8 mouse cellular contexts compared by ENCODE assay signal in genomic region chr8:91872278-91873115, GRCm38 (mm10).
DNase-seq lines count a peak whose midpoint lies in the region.

No protein-coding gene starts in this region.

- H3K27ac ChIP-seq in embryonic facial prominence, embryonic 10.5 days (replicated peaks), result peak overlapping the region; percentile 54; the same call in 1 of the 2 replicates

- no peaks in the 10 kb centered on the region for H3K9me3 ChIP-seq in embryonic facial prominence, embryonic 10.5 days

- 26% methylated on average over 29 of the region's 29 CpGs for WGBS in embryonic facial prominence, embryonic 10.5 days

- peaks cover 28% of the 10 kb centered on the region for H3K4me1 ChIP-seq in embryonic facial prominence, embryonic 10.5 days

- peak; percentile 4 to 20 for DNase-seq in layer of hippocampus, adult 18-20 months (ENCODE audit: low spot score in 2 of 2)
- no peak for DNase-seq in layer of hippocampus, postnatal 25 days (ENCODE audit: extremely low spot score in 1 of 2, low spot score in 1 of 2)
- peak; percentile 54 for DNase-seq in embryonic facial prominence, embryonic 10.5 days (ENCODE audit: low spot score)
- peak; percentile 45 for DNase-seq in heart, postnatal 4 days
- peak; percentile 9 for DNase-seq in layer of hippocampus, postnatal 36 days
- peak; percentile 66 for DNase-seq in neural tube, embryonic 10.5 days (ENCODE audit: extremely low spot score, low spot score)
- no peak for DNase-seq in frontal cortex, postnatal 36 days (ENCODE audit: low spot score in 2 of 2)
- DNase-seq in right cerebral cortex, postnatal 36 days (ENCODE audit: low spot score in 2 of 2), result no peak

- H3K36me3 ChIP-seq in embryonic facial prominence, embryonic 10.5 days (replicated peaks), result no peaks in the 10 kb centered on the region

- H3K27me3 ChIP-seq in embryonic facial prominence, embryonic 10.5 days (replicated peaks; ENCODE audit: low read depth, poor library complexity, severe bottlenecking), result peaks cover 100% of the 10 kb centered on the region

- H3K4me3 ChIP-seq in embryonic facial prominence, embryonic 10.5 days, result peak overlapping the region; percentile 39

Comparison
In these comparisons a context has a peak if more than half of its experiments do, and no peak if none do; other contexts are left out.
1. DNase-seq: peak in layer of hippocampus, adult 18-20 months (2 of 2), embryonic facial prominence, embryonic 10.5 days (single experiment), heart, postnatal 4 days (single experiment), layer of hippocampus, postnatal 36 days (2 of 2) and neural tube, embryonic 10.5 days (single experiment); none in layer of hippocampus, postnatal 25 days (0 of 2), frontal cortex, postnatal 36 days (0 of 2) and right cerebral cortex, postnatal 36 days (0 of 2).